Comparison of ENCODE assay signal across 26 mouse cellular contexts in genomic region chr9:118255200-118255733, GRCm38 (mm10).
DNase-seq lines count a peak whose midpoint lies in the region; ATAC-seq lines count a peak whose summit lies in the region.
"Had no signal": no experiment of that assay in that cellular context is flagged by ENCODE, and none has a peak within 500 bp of the region (broad histone marks: within the 10 kb centered on the region; RNA-seq: fewer than 3 reads in every experiment).

No protein-coding gene starts in this region.

- no peak overlapping the region for H3K27ac ChIP-seq in hindbrain, embryonic 11.5 days (ENCODE audit: low read depth, low read length)
- H3K27ac ChIP-seq in hindbrain, embryonic 12.5 days = no peak overlapping the region
- H3K27ac ChIP-seq in forebrain, embryonic 14.5 days (ENCODE audit: low read depth, low read length) = peak overlapping the region; percentile 72
- peak overlapping the region; percentile 5; the same call in 1 of the 2 replicates for H3K27ac ChIP-seq in midbrain, embryonic 12.5 days (replicated peaks)
- no peak overlapping the region for H3K27ac ChIP-seq in neural tube, embryonic 13.5 days (replicated peaks)
- H3K27ac ChIP-seq in liver, embryonic 11.5 days (ENCODE audit: low read depth, low read length) = no peak overlapping the region
- H3K27ac ChIP-seq: liver, embryonic 15.5 days had no signal

- no peaks in the 10 kb centered on the region for H3K27me3 ChIP-seq in hindbrain, embryonic 11.5 days (ENCODE audit: control insufficient read depth, insufficient read depth, low read length)
- peaks cover 1% of the 10 kb centered on the region; the same call in 1 of the 2 replicates for H3K27me3 ChIP-seq in hindbrain, embryonic 12.5 days
- H3K27me3 ChIP-seq in forebrain, embryonic 14.5 days (replicated peaks; ENCODE audit: control insufficient read depth, insufficient read depth, low read length) = no peaks in the 10 kb centered on the region
- H3K27me3 ChIP-seq in midbrain, embryonic 12.5 days = peaks cover 76% of the 10 kb centered on the region
- no peaks in the 10 kb centered on the region for H3K27me3 ChIP-seq in neural tube, embryonic 13.5 days
- peaks cover 3% of the 10 kb centered on the region; the same call in 1 of the 2 replicates for H3K27me3 ChIP-seq in liver, embryonic 11.5 days (replicated peaks; ENCODE audit: control insufficient read depth, insufficient read depth, low read length)
- H3K27me3 ChIP-seq: hindbrain, embryonic 15.5 days; liver, embryonic 15.5 days had no signal

- no peak for DNase-seq in hindbrain, embryonic 11.5 days (ENCODE audit: low spot score)
- DNase-seq in forebrain, embryonic 14.5 days (ENCODE audit: low spot score) = no peak
- DNase-seq in kidney, postnatal 36 days = no peak
- DNase-seq in liver, embryonic 11.5 days (ENCODE audit: low spot score) = no peak
- DNase-seq: adrenal gland, postnatal 25 days; cerebellum, adult 11-12 months; gastrocnemius, postnatal 25 days; heart, adult 18-20 months; heart, postnatal 4 days; kidney, adult 11 months; kidney, postnatal 14 days; lung, embryonic 14.5 days; lung, postnatal 14 days; right cerebral cortex, adult 18-20 months; spleen, adult 18-20 months; thymus, postnatal 14 days had no signal

- no peak overlapping the region for H3K4me3 ChIP-seq in hindbrain, embryonic 11.5 days (ENCODE audit: low read depth, low read length)
- H3K4me3 ChIP-seq in hindbrain, embryonic 12.5 days = no peak overlapping the region
- no peak overlapping the region for H3K4me3 ChIP-seq in forebrain, embryonic 14.5 days (ENCODE audit: low read depth, low read length)
- H3K4me3 ChIP-seq in midbrain, embryonic 12.5 days = no peak overlapping the region
- no peak overlapping the region for H3K4me3 ChIP-seq in neural tube, embryonic 13.5 days
- H3K4me3 ChIP-seq in liver, embryonic 11.5 days (ENCODE audit: low read depth, low read length) = no peak overlapping the region
- H3K4me3 ChIP-seq: erythroblast, embryonic 14.5 days; heart, embryonic 12.5 days; hindbrain, embryonic 15.5 days; liver, embryonic 15.5 days; myocyte had no signal

- WGBS in hindbrain, embryonic 11.5 days = 42% methylated on average over 9 of the region's 9 CpGs
- 36% methylated on average over 9 of the region's 9 CpGs for whole genome bisulfite sequencing in hindbrain, embryonic 12.5 days
- 3% methylated on average over 9 of the region's 9 CpGs for WGBS in forebrain, embryonic 14.5 days
- WGBS in midbrain, embryonic 12.5 days = 20% methylated on average over 9 of the region's 9 CpGs
- 37% methylated on average over 9 of the region's 9 CpGs for WGBS in neural tube, embryonic 13.5 days
- WGBS in liver, embryonic 11.5 days = 51% methylated on average over 9 of the region's 9 CpGs

- no peaks in the 10 kb centered on the region for H3K4me1 ChIP-seq in hindbrain, embryonic 11.5 days (replicated peaks; ENCODE audit: control insufficient read depth, insufficient read depth, low read length)
- peaks cover 6% of the 10 kb centered on the region for H3K4me1 ChIP-seq in hindbrain, embryonic 12.5 days
- H3K4me1 ChIP-seq in forebrain, embryonic 14.5 days (ENCODE audit: control insufficient read depth, insufficient read depth, low read length) = peaks cover 14% of the 10 kb centered on the region; the same call in 1 of the 2 replicates
- peaks cover 20% of the 10 kb centered on the region; the same call in 1 of the 2 replicates for H3K4me1 ChIP-seq in midbrain, embryonic 12.5 days
- H3K4me1 ChIP-seq in neural tube, embryonic 13.5 days (replicated peaks) = peaks cover 9% of the 10 kb centered on the region
- no peaks in the 10 kb centered on the region for H3K4me1 ChIP-seq in liver, embryonic 11.5 days (replicated peaks; ENCODE audit: control insufficient read depth, insufficient read depth, low read length)
- H3K4me1 ChIP-seq: heart, embryonic 12.5 days; liver, embryonic 15.5 days had no signal

- H3K4me2 ChIP-seq in hindbrain, embryonic 11.5 days (replicated peaks; ENCODE audit: low read depth, low read length) = no peak overlapping the region
- no peak overlapping the region for H3K4me2 ChIP-seq in hindbrain, embryonic 12.5 days (replicated peaks)
- H3K4me2 ChIP-seq in forebrain, embryonic 14.5 days (ENCODE audit: low read length) = no peak overlapping the region
- H3K4me2 ChIP-seq in midbrain, embryonic 12.5 days (replicated peaks) = no peak overlapping the region
- peak overlapping the region; percentile 7; the same call in 1 of the 2 replicates for H3K4me2 ChIP-seq in neural tube, embryonic 13.5 days
- no peak overlapping the region for H3K4me2 ChIP-seq in liver, embryonic 11.5 days
- H3K4me2 ChIP-seq: heart, embryonic 12.5 days; hindbrain, embryonic 15.5 days; liver, embryonic 15.5 days; lung, embryonic 14.5 days had no signal

- no peaks in the 10 kb centered on the region for H3K36me3 ChIP-seq in hindbrain, embryonic 11.5 days (ENCODE audit: control insufficient read depth, insufficient read depth, low read length)
- H3K36me3 ChIP-seq in hindbrain, embryonic 12.5 days = no peaks in the 10 kb centered on the region
- H3K36me3 ChIP-seq in forebrain, embryonic 14.5 days (ENCODE audit: control insufficient read depth, insufficient read depth, low read length) = no peaks in the 10 kb centered on the region
- H3K36me3 ChIP-seq in midbrain, embryonic 12.5 days = no peaks in the 10 kb centered on the region
- no peaks in the 10 kb centered on the region for H3K36me3 ChIP-seq in neural tube, embryonic 13.5 days
- H3K36me3 ChIP-seq in liver, embryonic 11.5 days (ENCODE audit: control insufficient read depth, insufficient read depth, low read length) = no peaks in the 10 kb centered on the region
- H3K36me3 ChIP-seq: heart, embryonic 12.5 days; hindbrain, embryonic 15.5 days; liver, embryonic 15.5 days had no signal

- ATAC-seq in hindbrain, embryonic 11.5 days (ENCODE audit: low FRiP score) = 0 out of 2 replicates have a peak, but pooled peaks have one; percentile 26
- no peak for ATAC-seq in hindbrain, embryonic 12.5 days (ENCODE audit: low FRiP score)
- peak; percentile 65 for ATAC-seq in forebrain, embryonic 14.5 days
- peak; percentile 48 for ATAC-seq in midbrain, embryonic 12.5 days (ENCODE audit: low FRiP score, low read depth)
- ATAC-seq in neural tube, embryonic 13.5 days (ENCODE audit: low read depth) = peak; percentile 27
- no peak for ATAC-seq in liver, embryonic 11.5 days (replicated peaks; ENCODE audit: low FRiP score)
- ATAC-seq: CD4-positive, CD25-positive, alpha-beta regulatory T cell, adult 4 months; inflammation-experienced regulatory T-cells, adult 6 months had no signal

- H3K9ac ChIP-seq in hindbrain, embryonic 11.5 days (ENCODE audit: low read depth, low read length) = no peak overlapping the region
- no peak overlapping the region for H3K9ac ChIP-seq in hindbrain, embryonic 12.5 days
- no peak overlapping the region for H3K9ac ChIP-seq in forebrain, embryonic 14.5 days (ENCODE audit: low read length)
- H3K9ac ChIP-seq in midbrain, embryonic 12.5 days (replicated peaks) = no peak overlapping the region
- no peak overlapping the region for H3K9ac ChIP-seq in neural tube, embryonic 13.5 days
- H3K9ac ChIP-seq in liver, embryonic 11.5 days (ENCODE audit: low read depth, low read length) = no peak overlapping the region
- H3K9ac ChIP-seq: heart, embryonic 12.5 days; hindbrain, embryonic 15.5 days; liver, embryonic 15.5 days; lung, embryonic 14.5 days had no signal

- no peaks in the 10 kb centered on the region for H3K9me3 ChIP-seq in hindbrain, embryonic 11.5 days (ENCODE audit: control insufficient read depth, low read length)
- H3K9me3 ChIP-seq in hindbrain, embryonic 12.5 days (replicated peaks) = no peaks in the 10 kb centered on the region
- H3K9me3 ChIP-seq in forebrain, embryonic 14.5 days (replicated peaks; ENCODE audit: control insufficient read depth, low read length) = no peaks in the 10 kb centered on the region
- no peaks in the 10 kb centered on the region for H3K9me3 ChIP-seq in midbrain, embryonic 12.5 days
- no peaks in the 10 kb centered on the region for H3K9me3 ChIP-seq in neural tube, embryonic 13.5 days
- no peaks in the 10 kb centered on the region for H3K9me3 ChIP-seq in liver, embryonic 11.5 days (ENCODE audit: control insufficient read depth, low read length)
- H3K9me3 ChIP-seq: heart, embryonic 12.5 days; hindbrain, embryonic 15.5 days; liver, embryonic 15.5 days had no signal

Comparison
In these comparisons a context has a peak if more than half of its experiments do, and no peak if none do; other contexts are left out.
1. ATAC-seq: peak in hindbrain, embryonic 11.5 days (single experiment), forebrain, embryonic 14.5 days (single experiment), midbrain, embryonic 12.5 days (single experiment) and neural tube, embryonic 13.5 days (single experiment); none in hindbrain, embryonic 12.5 days (single experiment) and liver, embryonic 11.5 days (single experiment).
2. H3K27ac ChIP-seq: peak in forebrain, embryonic 14.5 days (single experiment) and midbrain, embryonic 12.5 days (single experiment); none in hindbrain, embryonic 11.5 days (single experiment), hindbrain, embryonic 12.5 days (single experiment), neural tube, embryonic 13.5 days (single experiment) and liver, embryonic 11.5 days (single experiment).